Mouse (Mus musculus): ENCODE data around the gene Olfr571.
A peak's percentile ranks its signal among the peaks of the same experiment; 100 is the strongest.

Gene Olfr571

DNA sequence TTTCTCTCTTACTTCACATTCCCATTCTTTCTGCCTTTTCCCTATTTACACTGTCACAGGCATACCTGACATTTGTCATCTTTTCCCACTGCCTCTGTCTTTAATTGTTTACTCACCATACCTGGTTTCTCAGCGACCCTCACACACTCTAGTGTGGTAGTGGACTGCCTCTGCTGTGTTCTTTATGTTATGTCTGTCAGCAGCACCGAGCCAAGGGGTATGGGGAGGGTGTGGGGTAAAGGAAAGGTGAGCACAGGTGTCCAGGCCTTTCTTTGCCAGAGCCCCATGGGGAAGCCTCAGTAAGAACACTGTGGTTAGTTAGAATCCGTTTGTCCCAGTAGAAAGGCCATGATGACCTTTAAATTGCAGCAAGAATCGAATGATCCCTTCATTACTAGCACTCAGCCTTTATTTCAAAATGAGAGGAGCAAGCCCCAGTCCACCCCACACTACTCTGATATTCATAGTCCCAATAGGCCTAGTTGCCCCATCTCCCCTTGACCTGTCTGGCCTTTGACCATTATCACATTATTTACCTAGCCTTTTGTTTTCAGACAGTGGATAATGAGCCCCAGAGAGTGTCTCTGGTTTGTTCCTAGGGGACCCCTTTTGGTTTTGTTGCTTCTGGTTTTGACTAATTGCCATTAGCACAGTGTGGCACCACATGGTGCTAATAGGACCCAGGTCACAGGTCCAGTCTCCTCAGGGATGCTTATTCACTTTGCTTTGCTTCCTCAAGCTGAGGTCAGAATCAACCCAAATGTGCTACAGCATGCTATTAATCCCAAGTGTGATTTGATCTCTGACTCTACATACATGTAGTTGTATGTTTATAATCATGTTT is at the start of gene Olfr571:
Gene Olfr571 (minus strand): TSS at position 505 of the 844 bp plus-strand sequence.
- no peak for DNase-seq

DNA sequence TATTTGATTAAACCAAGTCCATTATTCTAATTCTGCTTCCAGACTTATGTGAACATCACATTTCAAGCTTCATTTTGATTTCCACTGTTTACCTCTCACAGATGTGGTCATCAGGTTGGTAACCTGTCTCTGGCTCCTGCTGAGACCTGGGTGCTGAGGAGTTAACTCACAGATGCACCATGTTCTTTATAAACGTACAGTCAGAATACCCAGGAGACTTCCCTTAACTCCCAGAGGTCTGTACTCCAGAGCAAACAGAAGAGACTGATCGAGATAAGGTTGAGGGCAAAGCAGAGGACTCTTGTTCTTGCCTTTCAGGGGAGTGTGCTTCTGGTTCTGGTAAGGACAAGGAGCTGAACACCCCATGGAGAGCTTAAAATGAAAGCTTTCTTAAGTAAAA is 45.0 kb upstream of the Olfr571 start, which contains the start of gene Olfr576:
Gene Olfr576 (plus strand): TSS at position 301 of the 400 bp plus-strand sequence.
- no peak for DNase-seq

- no peak for DNase-seq
Measured at GRCm38 (mm10) chr7:102958593-102958992, 41.3 kb upstream of the Olfr571 start, which contains the start of gene Olfr575. Gene Olfr575, minus strand, starts transcription at chr7:102958775.

GRCm38 (mm10) chr7:102958137-102958536 is 40.8 kb upstream of the Olfr571 start:
- DNase-seq: no peak

- no peak for DNase-seq
Measured at GRCm38 (mm10) chr7:102950732-102951131, 33.4 kb upstream of the Olfr571 start.

DNA sequence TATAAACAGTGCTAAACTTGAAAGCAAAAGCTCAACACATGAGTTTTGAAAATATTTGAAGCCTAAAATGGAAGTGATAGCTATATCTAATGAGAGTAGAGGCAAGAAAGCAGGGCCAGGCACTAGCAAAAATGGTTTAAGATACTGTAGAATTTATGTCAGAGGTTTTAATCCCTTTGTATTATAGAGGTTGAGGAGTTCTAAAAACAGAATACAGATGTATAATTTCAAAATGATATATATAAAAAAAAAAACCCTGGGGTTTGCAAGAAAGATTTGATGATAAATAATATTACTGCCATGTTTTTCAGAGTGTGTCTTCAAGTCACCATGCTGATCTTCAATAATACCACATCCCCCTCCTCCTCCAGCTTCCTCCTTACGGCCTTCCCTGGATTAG is 30.8 kb upstream of the Olfr571 start, which contains the start of gene Olfr574:
Gene Olfr574 (plus strand): TSS at position 301 of the 400 bp plus-strand sequence.
- no peak for DNase-seq

- no peak for DNase-seq
Measured at GRCm38 (mm10) chr7:102943417-102943816, 26.1 kb upstream of the Olfr571 start.

GRCm38 (mm10) chr7:102942475-102942874 is 25.1 kb upstream of the Olfr571 start, which contains the start of gene Olfr573-ps1:
Gene Olfr573-ps1, minus strand, starts transcription at chr7:102942575.
- DNase-seq: no peak

- DNase-seq: no peak
Measured at GRCm38 (mm10) chr7:102927105-102927504, 9.8 kb upstream of the Olfr571 start.

DNA sequence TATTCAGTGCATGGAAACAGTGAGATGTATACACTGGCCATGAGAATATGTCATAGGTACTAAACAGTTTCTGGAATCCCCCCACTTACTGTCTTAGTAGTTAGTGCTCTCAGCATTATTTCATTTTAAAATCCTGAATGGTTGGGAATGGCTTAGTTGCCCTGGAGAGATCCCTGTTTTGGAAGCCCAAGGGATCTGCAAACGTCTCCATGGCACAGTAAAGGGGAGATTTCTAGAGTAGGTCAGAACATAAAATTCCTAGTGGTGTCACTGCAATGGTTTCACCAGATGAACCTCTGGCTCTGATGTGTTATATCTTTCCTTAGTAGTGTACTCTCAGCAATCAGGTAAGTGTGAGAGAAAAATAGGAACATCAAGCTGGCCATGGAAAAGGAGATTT is 6.8 kb upstream of the Olfr571 start, which contains the start of gene Olfr572:
Gene Olfr572 (plus strand): TSS at position 301 of the 400 bp plus-strand sequence.
- DNase-seq: no peak

DNA sequence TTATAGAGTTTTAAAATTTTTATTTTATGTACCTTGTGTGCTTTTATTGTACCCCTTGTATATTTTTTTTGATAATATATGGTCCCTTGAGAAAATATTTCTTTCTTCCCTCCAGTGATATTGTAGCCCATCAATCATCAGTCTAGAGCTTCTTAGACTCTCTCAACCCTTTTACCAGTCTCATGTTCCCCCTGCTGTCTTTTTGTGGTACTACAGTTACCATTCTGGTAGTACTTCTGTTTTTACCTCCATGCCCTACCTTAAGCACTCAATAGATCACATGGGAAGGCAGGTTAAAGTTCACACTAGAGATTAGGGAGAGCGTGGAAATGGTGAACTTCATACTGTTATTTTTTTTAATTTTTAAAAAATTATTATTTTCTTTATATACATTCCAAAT is 2.3 kb upstream of the Olfr571 start:
- DNase-seq: peak; percentile 27

DNA sequence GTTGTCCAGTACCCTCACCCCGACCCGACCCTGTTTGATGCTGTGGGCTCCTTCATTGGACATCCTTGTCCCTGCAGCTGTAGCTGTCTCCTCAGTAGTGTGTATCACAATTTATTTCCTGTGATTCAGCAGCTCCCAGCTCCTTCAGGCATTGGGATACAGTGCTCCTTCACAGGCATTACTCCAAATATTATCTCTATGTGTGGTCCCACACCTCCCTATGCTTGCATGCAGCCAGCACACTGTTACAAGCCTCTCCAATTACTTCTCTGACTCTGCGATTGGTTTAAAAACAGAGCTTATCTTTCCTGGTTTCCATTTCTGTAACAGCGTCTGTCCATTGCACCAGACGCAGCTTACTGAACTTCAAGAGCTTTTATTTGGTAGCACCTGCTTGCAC is 931 bp downstream of the Olfr571 start:
- DNase-seq: no peak

GRCm38 (mm10) chr7:102915261-102915660 is 2.1 kb downstream of the Olfr571 start:
- no peak for DNase-seq

DNA sequence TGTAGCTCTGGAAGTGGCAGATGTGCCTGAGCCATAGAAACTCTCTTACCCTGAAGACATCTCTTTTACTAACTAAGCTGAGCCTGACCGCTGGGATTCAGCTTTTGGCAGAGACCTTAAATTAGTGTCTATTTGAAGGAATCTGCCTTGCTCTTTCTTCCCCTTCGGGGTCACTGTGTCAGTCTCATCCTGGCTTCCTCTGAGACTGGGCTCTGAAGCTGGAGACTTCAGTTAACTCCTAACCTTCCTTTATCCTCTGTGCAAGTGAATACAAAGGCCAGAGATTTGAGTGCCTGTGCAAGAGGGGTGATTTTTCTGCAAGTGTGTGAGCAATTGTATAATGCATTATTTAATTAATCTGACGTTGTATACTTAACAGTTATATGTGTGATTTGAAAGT is 26.6 kb downstream of the Olfr571 start, which contains the start of gene Olfr569:
Gene Olfr569 (minus strand): TSS at position 101 of the 400 bp plus-strand sequence.
- no peak for DNase-seq

GRCm38 (mm10) chr7:102876822-102877221 is 40.5 kb downstream of the Olfr571 start, which contains the start of gene Olfr568:
Gene Olfr568, plus strand, starts transcription at chr7:102877122.
- DNase-seq: no peak

DNA sequence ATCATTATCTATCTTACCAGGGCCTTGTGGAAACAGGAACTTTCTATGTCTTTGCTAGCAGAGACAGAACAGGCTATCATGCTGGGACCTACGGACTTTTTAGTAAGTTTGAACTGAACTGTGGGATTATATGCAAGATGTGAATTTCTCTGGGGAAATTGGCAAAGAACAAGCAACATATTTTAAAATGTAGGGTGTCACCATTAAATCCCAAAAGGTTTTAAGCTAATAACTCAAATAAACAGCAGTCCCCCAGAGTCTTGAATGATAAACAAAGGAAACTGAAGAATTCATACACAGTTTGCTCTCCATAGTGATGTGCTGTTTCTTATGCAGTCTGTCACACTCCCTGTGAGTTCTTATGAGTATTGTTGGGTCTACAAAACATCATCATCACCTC is 58.7 kb downstream of the Olfr571 start, which contains the start of gene Olfr566:
Gene Olfr566 (minus strand): TSS at position 101 of the 400 bp plus-strand sequence.
- no peak for DNase-seq

DNA sequence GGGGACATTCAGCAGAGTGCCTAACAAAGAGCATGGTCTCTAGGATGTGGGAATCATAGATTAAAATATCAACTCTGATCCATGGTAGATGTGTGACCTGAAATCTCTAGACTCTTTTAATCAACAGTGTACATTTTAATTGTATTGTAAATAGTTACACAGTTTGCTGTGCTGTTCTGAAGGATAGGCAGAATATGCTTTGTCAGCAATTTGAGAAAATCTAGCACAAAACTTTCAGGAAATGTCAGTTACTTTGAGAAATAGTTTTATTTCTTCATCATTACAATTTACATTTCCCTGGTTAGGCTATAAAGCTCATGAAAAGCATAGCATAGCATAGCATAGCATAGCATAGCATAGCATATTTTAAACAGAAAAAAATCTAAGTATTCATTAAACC is 61.5 kb downstream of the Olfr571 start:
- no peak for DNase-seq

Measured in thymus, postnatal 14 days (tissue).